Mouse (Mus musculus): ENCODE data around the gene Dnal4.
A peak's percentile ranks its signal among the peaks of the same experiment; 100 is the strongest.

The Dnal4 gene

GRCm38 (mm10) chr15:79800701-79801100 lies 23.1 kb upstream of the Dnal4 start:
- DNase-seq (ENCODE audit: low read depth, low spot score) = no peak

DNA sequence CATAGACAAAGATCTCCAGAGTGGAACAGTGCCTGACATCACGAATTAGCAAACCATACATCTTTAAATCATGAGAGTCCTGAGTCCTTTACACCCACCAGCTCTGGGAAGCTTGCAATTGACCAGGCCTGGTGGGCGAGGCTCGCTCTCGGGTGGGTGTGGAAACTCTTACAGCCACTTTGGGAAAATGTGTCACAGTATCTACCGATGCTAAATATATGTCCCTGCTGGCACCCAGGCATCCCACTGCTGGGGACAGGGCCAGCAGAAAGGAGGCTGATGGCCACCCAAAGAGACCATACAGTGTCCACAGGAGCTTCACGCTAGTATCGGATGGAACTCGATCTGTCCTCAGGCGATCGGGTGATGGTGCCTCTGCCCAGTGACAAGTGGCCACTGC lies 20.9 kb upstream of the Dnal4 start:
- DNase-seq (ENCODE audit: low read depth, low spot score) = no peak

DNA sequence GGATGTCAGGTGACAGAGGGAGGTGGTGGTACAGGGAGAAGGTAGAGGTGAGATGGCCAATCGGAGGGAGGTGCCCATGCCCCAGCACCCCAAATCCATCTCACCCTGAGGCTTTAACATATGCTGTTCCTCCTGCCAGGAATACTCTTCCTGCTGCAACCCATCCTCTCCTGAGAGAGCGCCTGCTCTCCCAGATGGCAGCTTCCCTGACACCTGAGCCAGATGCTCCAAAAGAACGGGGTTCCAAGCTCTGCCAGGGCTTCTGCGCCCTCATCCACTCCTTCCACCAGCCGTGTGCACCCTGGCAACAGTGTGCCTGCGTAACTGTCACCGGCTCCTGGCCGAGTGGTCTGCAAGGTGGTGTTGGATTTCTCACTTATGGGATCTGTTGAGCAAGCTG lies 20.0 kb upstream of the Dnal4 start:
- no peak for DNase-seq (ENCODE audit: low read depth, low spot score)

- DNase-seq (ENCODE audit: low read depth, low spot score) = no peak
These were observed 19.4 kb upstream of the Dnal4 start for GRCm38 (mm10) chr15:79797096-79797495.

GRCm38 (mm10) chr15:79796256-79796655 lies 18.6 kb upstream of the Dnal4 start:
- no peak for DNase-seq (ENCODE audit: low read depth, low spot score)

GRCm38 (mm10) chr15:79794173-79794572 lies 16.5 kb upstream of the Dnal4 start:
- DNase-seq (ENCODE audit: low read depth, low spot score) = no peak

- DNase-seq (ENCODE audit: low read depth, low spot score) = no peak
These were observed 15.4 kb upstream of the Dnal4 start for GRCm38 (mm10) chr15:79793076-79793475.

GRCm38 (mm10) chr15:79792455-79792854 lies 14.8 kb upstream of the Dnal4 start:
- peak; percentile 59 for DNase-seq (ENCODE audit: low read depth, low spot score)

- no peak for DNase-seq (ENCODE audit: low read depth, low spot score)
These were observed 13.9 kb upstream of the Dnal4 start for GRCm38 (mm10) chr15:79791502-79791901.

DNA sequence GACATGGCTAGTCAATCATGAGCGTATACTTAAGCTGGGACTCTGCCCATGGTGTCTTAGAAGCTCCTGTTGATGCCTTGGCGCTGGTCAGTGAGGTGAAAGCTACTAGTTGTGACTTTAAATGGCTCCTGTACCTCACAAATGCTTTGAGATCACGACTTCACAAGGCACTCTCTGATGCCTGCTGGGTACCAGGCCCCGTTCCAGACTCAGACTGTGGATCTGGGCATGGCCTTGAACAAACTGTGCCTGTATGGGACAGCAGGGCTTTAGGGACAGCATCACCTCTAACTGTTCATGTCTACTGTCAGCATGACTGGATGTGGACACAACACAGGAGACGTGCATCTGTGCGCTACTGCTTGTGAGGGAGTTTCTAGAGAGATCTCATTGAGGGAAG lies 13.3 kb upstream of the Dnal4 start:
- DNase-seq (ENCODE audit: low read depth, low spot score) = no peak

- no peak for DNase-seq (ENCODE audit: low read depth, low spot score)
These were observed 12.5 kb upstream of the Dnal4 start for GRCm38 (mm10) chr15:79790111-79790510.

- DNase-seq (ENCODE audit: low read depth, low spot score) = no peak
These were observed 10.2 kb upstream of the Dnal4 start for GRCm38 (mm10) chr15:79787815-79788214.

DNA sequence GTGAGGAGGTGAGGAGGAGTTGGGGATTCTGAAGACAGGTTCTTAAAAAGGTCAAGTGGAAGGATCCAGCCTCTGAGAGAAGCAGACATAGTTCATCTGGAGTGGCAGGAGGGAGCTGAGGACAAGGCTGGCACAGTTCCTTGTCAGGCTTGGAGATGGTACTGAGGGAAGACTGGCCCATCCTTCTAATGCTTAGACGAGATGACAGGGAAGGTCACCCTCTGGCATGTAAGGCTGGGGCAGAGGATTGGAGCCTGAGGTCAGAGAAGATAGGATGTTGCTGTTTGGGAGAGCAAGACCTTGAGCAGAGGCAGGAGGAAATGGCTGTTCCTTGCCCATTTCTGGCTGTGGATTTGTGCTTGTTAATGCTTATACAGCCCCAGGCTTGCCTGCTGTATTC lies 7.4 kb upstream of the Dnal4 start:
- DNase-seq (ENCODE audit: low read depth, low spot score) = no peak

GRCm38 (mm10) chr15:79775662-79776061 lies 2.0 kb downstream of the Dnal4 start:
- DNase-seq (ENCODE audit: low read depth, low spot score) = no peak

- DNase-seq (ENCODE audit: low read depth, low spot score) = peak; percentile 96
These were observed 3.3 kb downstream of the Dnal4 start for GRCm38 (mm10) chr15:79774117-79775027.

DNA sequence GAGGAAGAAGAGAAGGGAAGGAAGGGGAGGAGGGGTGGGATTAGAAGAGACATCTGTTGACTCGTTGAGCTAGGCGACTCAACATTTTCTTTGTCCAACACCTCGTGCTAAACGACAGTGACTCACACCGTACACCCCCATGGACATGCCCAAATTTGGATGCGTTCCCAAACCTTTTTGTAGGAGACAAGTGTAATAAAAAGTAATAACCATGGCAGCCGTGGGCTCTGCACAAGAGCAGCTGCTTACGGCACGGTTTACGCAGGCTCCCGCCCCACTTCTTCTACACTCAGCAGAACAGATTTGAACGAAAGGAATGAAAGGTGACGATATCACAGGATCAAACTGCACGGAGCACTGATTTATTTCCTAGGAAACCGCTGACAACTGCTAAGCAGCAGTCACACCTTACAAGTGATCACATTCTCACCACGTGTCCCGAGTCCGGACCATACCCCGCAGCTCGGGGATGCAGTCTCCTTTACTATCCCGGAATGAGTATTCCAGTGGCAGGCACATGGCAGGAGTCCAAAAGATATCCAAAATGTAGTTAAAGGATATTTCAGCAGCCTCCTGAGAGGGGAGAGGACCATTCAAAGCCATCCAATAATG lies 6.9 kb downstream of the Dnal4 start:
- no peak for DNase-seq (ENCODE audit: low read depth, low spot score)

- no peak for DNase-seq (ENCODE audit: low read depth, low spot score)
These were observed 9.3 kb downstream of the Dnal4 start for GRCm38 (mm10) chr15:79768302-79768701.

- DNase-seq (ENCODE audit: low read depth, low spot score) = no peak
These were observed 10.2 kb downstream of the Dnal4 start for GRCm38 (mm10) chr15:79767327-79767961.

GRCm38 (mm10) chr15:79766586-79767071 lies 11.0 kb downstream of the Dnal4 start:
- DNase-seq (ENCODE audit: low read depth, low spot score) = no peak

DNA sequence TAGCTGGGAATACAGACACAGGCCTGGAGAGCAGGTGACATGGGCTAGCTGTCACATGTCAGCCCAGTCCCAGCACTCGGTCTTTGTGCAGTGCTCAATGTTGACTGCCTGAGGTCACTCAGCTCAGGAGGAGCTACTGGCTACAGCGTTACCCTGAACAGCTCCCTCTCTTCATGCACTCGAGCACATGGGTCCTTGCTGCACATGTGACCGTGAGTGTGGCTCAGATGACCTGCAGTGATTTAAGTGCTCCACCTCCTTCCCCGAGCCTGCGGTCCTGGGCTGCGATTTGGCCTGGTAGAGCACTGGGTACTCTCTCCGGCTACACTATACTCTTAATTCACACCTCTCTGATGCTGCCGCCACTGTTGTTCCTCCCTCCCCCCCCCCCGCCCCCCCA lies 11.5 kb downstream of the Dnal4 start:
- DNase-seq (ENCODE audit: low read depth, low spot score) = no peak

GRCm38 (mm10) chr15:79765361-79765760 lies 12.3 kb downstream of the Dnal4 start:
- DNase-seq (ENCODE audit: low read depth, low spot score) = no peak

DNA sequence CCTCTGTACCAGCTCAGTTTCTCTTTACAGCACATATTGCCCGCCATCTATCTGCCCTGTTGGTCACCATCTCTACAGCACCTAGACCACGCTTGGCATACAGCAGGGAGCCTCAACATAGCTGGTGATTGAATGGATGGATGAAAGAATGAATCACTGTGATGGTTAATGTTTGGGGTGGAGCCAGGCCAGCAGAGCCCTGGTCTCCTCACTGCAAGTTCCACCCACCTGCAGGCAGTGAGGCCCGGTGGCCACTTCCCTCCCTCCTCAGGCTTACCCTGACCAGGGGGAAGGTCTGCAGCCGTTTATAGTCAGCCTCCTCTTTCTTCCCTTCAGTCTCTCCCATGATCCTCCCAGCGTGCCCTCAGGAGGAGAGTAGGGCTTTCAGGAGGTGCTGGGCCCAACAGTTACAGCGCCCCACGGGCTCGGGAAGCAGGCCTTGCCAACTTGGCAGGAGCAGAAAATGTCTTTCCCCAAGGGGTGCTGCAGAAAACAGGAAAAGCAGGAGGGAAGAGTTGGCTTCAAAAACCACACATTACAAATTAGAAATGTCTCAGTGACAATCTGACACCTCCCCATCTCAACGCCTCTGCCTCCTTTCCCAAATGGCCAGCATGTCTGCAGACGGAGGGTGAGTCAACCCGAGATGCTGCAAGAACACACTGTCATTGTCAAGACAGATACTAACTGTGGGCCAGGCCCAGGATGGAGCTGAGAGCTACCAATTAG lies 12.9 kb downstream of the Dnal4 start:
- no peak for DNase-seq (ENCODE audit: low read depth, low spot score)

Data from retina, postnatal 7 days (tissue).